Comparison of ENCODE assay signal across 9 mouse cellular contexts in the genomic region with DNA sequence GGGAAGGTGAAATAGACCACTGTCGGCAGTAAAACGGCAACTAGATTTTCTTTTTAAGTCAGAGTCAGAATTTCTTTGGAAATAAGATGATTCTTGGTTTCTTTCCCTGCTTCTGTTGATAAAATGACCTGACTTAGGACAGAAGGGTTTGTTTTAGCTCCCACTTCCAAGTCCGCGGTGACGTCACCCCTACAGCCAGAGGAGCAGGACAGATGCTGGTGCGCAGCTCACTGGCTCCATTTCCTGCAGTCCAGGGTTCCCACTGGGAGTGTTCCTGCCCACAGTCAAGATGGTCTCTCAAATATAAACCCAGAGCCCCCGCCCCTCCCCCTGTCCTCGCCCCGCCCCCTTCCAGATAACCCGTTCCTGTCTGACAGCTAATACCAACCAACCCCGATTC. TPM values are rescaled to one million over a fixed set of nuclear protein-coding genes. Genes with fewer than 3 reads are reported as not detected.
DNase-seq lines count a peak whose midpoint lies in the region; ATAC-seq lines count a peak whose summit lies in the region.
"Had no signal": no experiment of that assay in that cellular context is flagged by ENCODE, and none has a peak within 500 bp of the region (broad histone marks: within the 10 kb centered on the region; RNA-seq: fewer than 3 reads in every experiment).

No protein-coding gene starts in this region.

- no peak for ATAC-seq in heart, embryonic 11.5 days (replicated peaks; ENCODE audit: insufficient number of reproducible peaks, low FRiP score, low TSS enrichment)
- no peak for ATAC-seq in megakaryocyte, adult 5-6 weeks (ENCODE audit: poor library complexity, severe bottlenecking)
- ATAC-seq: Patski had no signal

- no peak overlapping the region for H3K4me3 ChIP-seq in heart, embryonic 11.5 days (ENCODE audit: low read depth, low read length)

- H3K36me3 ChIP-seq in heart, embryonic 11.5 days (ENCODE audit: control insufficient read depth, insufficient read depth, low read length): no peaks in the 10 kb centered on the region

- peak overlapping the region; percentile 19 for H3K4me2 ChIP-seq in heart, embryonic 11.5 days

- peaks cover 3% of the 10 kb centered on the region; the same call in 1 of the 2 replicates for H3K9me3 ChIP-seq in heart, embryonic 11.5 days (replicated peaks; ENCODE audit: control insufficient read depth, low read length)

- no peaks in the 10 kb centered on the region for H3K27me3 ChIP-seq in heart, embryonic 11.5 days (ENCODE audit: control insufficient read depth, insufficient read depth, low read length)
- H3K27me3 ChIP-seq: Patski had no signal

- WGBS in heart, embryonic 11.5 days (ENCODE audit: insufficient replicate concordance): 40% methylated on average over 11 of the region's 11 CpGs

- no peak overlapping the region for H3K27ac ChIP-seq in heart, embryonic 11.5 days (ENCODE audit: low read depth, low read length)

- no peaks in the 10 kb centered on the region for H3K4me1 ChIP-seq in heart, embryonic 11.5 days (ENCODE audit: control insufficient read depth, insufficient read depth, low read length)

- H3K9ac ChIP-seq in heart, embryonic 11.5 days (ENCODE audit: low read depth, low read length): no peak overlapping the region

- intact Hi-C loops in left cerebral cortex, postnatal 14 days (cut with DNase I): no loop called here

- DNase-seq in layer of hippocampus, adult 9-11 months: peak; percentile 20
- no peak for DNase-seq in layer of hippocampus, adult 18-20 months (ENCODE audit: low spot score in 2 of 2)
- DNase-seq in cerebellum, postnatal 14 days: peak; percentile 24 to 35
- peak; percentile 82 for DNase-seq in kidney, postnatal 10 days
- peak; percentile 79 to 90 for DNase-seq in lung, postnatal 4 days
- no peak for DNase-seq in left cerebral cortex, postnatal 14 days (ENCODE audit: low spot score in 2 of 2)

RNA-seq across cellular contexts. Expression of gene Socs5, which starts 34.8 kb away (rescaled TPM):
- total RNA-seq in layer of hippocampus, adult 18-20 months (2021): 100 to 1,000 TPM; 114 TPM
- polyA plus RNA-seq in heart, embryonic 11.5 days (2014; fragmentation: Nextera tagmentation; extraction: Ambion mirVana): 11.2 and 11.9 TPM in 2 replicates
- total RNA-seq in megakaryocyte, adult 5-6 weeks (2015): 1.8 and 3.0 TPM in 2 replicates
- 1.2 TPM in 2 replicates for total RNA-seq in megakaryocyte, adult 5-6 weeks (2017)
- 10 to 100 TPM; 74.9 to 79.7 TPM for total RNA-seq in left cerebral cortex, postnatal 14 days (2021)

Comparison
In these comparisons a context has a peak if more than half of its experiments do, and no peak if none do; other contexts are left out.
1. DNase-seq: peak in layer of hippocampus, adult 9-11 months (single experiment), cerebellum, postnatal 14 days (2 of 2), kidney, postnatal 10 days (single experiment) and lung, postnatal 4 days (2 of 2); none in layer of hippocampus, adult 18-20 months (0 of 2) and left cerebral cortex, postnatal 14 days (0 of 2).
2. RNA of gene Socs5, which starts 34.8 kb away (total RNA-seq): 114 TPM in layer of hippocampus, adult 18-20 months and 74.9 to 79.7 TPM in left cerebral cortex, postnatal 14 days; 1.2 to 3.0 TPM in megakaryocyte, adult 5-6 weeks; every median in the first group is over 10 times any median in the second.